Mouse (Mus musculus) naive thymus-derived CD4-positive, alpha-beta T cell, adult 5 months (primary cell): ENCODE data around the gene Wfdc3. TPM values are rescaled to one million over a fixed set of nuclear protein-coding genes. Genes with fewer than 3 reads are reported as not detected.

Source experiments
- polyA plus RNA-seq: library from polyadenylated mRNA; unstranded; fragments of 100-300 nt; shearing (Covaris generic); gene quantifications from one replicate; pipeline ENCODE4 v1.2.1, GENCODE M21; 2017

The Wfdc3 gene
- not detected for polyA plus RNA-seq

DNA sequence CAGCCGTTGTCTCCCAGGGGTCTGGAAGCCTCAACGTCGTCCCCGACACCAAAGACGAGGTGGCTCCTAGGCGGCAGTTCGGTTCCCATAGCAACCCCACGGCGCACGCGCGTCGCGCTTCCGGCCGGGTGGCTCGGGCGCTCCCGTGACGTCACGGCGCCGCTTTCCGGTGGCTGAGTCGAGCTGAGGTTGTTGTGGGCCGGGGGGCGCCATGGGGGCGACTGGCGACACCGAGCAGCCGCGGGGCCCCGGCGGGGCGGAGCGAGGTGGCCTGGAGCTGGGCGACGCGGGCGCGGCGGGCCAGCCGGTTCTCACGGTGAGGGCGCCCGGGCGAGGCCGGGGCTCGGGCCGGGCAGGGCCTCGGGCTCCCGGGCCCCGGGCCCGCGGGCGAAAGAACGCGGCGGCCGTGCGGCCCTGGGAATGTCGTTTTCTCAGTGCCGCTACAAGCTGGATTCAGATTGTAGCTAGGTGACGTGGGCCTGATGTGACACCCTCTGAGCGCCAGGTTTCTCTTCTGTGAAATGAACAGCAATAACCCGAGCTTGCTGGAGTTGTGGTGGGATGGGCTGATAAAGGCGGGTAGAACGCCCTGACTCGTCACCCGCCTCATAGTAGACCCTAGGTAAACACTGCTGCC, at the start of gene Wfdc3, which contains the start of gene Dnttip1:
Wfdc3 (minus strand) TSS at position 89 of the 637 bp plus-strand sequence.
Dnttip1 (plus strand) TSS at position 141 of the 637 bp plus-strand sequence.

DNA sequence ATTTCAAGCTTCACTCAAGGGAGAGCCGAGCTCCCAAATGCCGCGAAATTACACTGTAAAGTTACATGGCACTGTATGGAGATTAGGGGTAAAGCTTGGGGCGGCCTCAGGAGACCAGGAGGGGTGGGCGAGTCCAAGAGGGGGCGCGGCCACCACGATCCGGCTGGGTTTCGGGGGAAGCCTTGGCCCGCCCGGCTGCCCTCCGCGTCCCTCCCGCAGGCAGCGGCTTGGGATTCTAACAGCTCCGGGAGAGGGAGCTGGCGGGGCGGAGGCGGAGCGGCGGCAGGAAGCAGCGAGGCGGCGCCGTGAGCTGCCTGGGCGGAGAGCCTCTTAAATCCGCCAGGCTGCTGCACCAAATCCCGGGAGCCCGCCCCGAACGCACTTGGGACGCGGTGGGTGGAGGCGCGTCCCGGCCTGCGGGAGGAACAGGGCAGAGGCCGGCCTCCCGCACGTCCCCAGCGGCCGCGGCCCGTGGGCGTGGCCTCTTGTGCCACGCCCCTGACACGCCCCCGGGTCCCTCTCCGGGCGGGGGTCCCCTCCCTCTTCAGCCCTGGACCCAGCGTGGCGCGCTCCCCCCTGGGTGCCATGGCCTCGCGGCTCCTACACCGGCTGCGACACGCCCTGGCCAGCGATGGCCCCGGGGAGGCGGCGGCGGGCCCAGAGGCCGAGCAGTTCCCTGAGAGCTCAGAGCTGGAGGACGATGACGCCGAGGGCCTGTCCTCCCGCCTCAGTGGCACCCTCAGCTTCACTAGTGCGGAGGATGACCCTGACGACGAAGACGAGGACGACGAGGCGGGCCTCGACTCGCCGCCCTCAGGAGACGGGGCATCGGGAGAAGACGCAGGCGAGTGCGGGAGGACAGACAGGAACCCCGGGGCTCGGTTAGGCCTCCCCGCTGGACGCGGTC, 40.0 kb upstream of the Wfdc3 start, which contains the start of gene Snx21:
Snx21 (plus strand) TSS at position 343 of the 907 bp plus-strand sequence.

DNA sequence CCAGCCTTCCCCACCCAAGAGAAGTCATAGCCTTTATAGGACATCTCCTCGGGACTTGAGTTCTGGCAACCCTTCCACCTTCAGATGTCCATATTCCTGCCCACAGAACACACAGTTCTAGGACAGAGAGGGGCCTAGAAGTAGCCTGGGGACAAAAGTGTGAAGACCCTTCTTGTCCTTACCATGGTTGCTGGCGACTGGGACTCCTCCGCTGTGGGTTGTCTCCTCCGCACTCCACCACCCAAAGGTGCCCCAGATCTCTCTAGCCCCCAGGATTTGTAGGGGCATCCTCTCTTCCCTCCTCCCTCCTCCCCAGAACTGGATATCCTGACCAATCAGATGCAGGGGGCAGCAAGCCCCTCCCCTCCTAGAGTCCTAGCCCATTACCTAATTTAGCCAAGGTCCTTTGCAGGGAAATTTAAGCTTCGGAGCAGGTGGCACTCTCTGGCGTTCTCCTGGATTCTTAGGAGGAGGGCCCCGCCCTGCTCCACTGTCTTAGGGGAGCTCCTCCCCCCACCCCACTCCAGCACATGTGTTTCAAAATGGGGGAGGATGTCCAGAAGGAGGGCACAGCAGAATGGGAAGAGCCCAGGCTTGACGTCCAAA, 33.9 kb upstream of the Wfdc3 start, which contains the start of gene Tnnc2:
Tnnc2 (minus strand) TSS at position 487 of the 606 bp plus-strand sequence.

DNA sequence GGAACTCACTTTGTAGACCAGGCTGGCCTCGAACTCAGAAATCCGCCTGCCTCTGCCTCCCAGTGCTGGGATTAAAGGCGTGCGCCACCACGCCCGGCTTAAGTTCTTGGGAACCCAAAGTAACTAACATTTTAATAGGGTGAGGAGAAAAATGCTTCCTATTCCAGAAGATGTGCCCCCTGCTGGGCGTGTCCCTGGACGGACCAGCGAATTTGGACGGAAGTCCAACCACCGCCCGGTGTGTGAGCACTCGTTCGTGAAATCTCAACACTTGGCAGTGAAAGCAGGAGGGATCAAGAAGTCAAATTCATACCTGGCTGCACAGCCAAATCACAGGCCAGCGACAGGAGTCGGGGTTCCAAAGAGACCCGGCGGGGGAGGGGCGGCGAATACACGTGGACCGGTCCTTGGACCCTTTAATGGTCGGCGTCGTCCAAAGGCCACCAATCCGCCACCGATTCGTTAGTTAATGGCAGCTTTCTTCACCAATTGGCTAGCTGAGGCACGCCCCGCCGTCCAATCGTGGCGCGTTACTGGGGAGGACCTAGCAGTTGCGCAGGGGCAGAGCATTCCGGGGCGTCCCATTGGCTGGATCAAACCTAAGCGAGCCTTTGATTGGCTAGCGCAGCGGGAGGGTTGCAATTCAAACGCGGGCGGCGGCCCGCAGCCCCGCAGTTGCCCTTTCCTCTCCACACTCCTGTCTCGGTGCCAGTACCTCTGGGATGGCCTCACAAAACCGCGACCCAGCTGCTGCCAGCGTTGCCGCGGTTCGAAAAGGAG, 23.7 kb upstream of the Wfdc3 start, which contains the start of gene Ube2c:
Ube2c (plus strand) TSS at position 641 of the 780 bp plus-strand sequence.

DNA sequence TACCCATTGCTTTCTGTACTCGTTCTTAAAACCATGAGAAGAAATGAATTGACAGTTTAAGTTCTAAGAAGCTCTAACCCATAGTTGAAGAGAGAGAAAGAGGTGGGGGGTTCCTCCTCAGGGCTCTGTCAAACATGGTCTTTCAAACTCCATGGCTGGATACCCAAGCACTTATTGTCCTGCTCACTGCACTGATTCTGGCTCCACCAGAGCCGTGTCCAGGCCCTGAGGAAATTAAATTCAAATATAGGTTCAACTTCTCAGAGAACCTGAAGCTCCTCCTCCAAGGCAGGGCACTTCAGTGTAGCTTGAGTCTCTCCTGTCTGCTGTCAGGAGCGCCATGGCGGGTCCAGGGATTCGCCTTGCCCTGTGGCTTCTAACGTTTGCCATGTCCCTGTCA, 30.7 kb downstream of the Wfdc3 start, which contains the start of gene Spint5:
Spint5 (plus strand) TSS at position 301 of the 400 bp plus-strand sequence.

DNA sequence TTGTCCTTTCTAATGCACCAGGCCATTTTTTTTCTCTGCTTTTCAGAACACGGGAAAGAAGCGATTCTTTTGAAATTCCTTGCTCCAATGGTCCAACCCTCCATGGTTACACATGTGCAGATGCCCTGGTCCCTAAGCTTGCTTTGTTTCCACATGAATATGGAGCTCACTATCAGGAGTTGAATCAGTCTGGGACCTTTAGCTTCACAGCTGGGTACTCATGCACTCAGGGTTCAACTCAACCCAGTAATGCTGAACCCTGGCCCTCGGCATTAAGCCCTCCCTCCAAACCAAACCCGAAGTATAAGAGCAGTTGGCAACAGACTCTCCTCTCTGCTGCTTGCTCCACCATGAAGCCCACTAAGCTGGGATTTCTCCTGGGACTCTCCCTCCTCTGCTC, 47.5 kb downstream of the Wfdc3 start, which contains the start of gene Spint4:
Spint4 (plus strand) TSS at position 301 of the 400 bp plus-strand sequence.

DNA sequence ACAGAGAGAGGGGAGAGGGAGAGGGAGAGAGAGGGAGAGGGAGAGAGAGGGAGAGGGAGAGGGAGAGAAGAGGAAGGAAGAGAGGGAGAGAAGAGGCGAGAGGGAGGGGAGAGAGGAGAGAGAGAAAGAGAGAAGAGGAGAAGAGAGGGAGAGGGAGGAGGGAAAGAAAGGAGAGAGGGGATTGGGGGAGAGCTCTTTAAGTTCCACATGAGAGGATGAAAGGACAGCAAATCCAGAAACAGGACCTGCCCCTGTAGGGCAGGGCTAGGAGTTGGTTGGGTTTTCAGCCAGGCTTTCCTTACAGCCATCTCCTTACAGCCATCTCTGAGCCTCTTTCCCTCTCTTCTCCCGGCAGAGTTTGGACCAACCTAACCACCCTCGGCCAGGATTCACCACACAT, 60.9 kb downstream of the Wfdc3 start, which contains the start of gene Wfdc13:
Wfdc13 (plus strand) TSS at position 301 of the 400 bp plus-strand sequence.

Other genes starting within 250 kb of the Wfdc3 start
- 16.2 TPM for gene Pigt, start 248.4 kb downstream of the Wfdc3 start, polyA plus RNA-seq
- gene Wfdc2, start 183.5 kb downstream of the Wfdc3 start, polyA plus RNA-seq = not detected
- gene Spint3, start 172.5 kb downstream of the Wfdc3 start, polyA plus RNA-seq = not detected
- gene Wfdc6a, start 160.5 kb downstream of the Wfdc3 start, polyA plus RNA-seq = not detected
- not detected for gene Eppin, start 152.3 kb downstream of the Wfdc3 start, polyA plus RNA-seq
- not detected for gene Wfdc6b, start 132.4 kb downstream of the Wfdc3 start, polyA plus RNA-seq
- not detected for gene Wfdc8, start 132.3 kb downstream of the Wfdc3 start, polyA plus RNA-seq
- not detected for gene Wfdc16, start 107.1 kb downstream of the Wfdc3 start, polyA plus RNA-seq
- gene Wfdc10, start 89.9 kb downstream of the Wfdc3 start, polyA plus RNA-seq = not detected
- gene Wfdc9, start 89.3 kb downstream of the Wfdc3 start, polyA plus RNA-seq = not detected
- not detected for gene Wfdc11, start 71.8 kb downstream of the Wfdc3 start, polyA plus RNA-seq
- gene Wfdc13, start 60.8 kb downstream of the Wfdc3 start, polyA plus RNA-seq = not detected
- gene Spint4, start 47.4 kb downstream of the Wfdc3 start, polyA plus RNA-seq = not detected
- gene Spint5, start 30.6 kb downstream of the Wfdc3 start, polyA plus RNA-seq = not detected
- gene Dnttip1, start 52 bp upstream of the Wfdc3 start, polyA plus RNA-seq = 68.5 TPM
- 0.45 TPM for gene Ube2c, start 24.0 kb upstream of the Wfdc3 start, polyA plus RNA-seq
- gene Tnnc2, start 34.0 kb upstream of the Wfdc3 start, polyA plus RNA-seq = not detected
- gene Snx21, start 39.9 kb upstream of the Wfdc3 start, polyA plus RNA-seq = 5.0 TPM
- 24.1 TPM for gene Acot8, start 59.0 kb upstream of the Wfdc3 start, polyA plus RNA-seq
- gene Zswim3, start 59.2 kb upstream of the Wfdc3 start, polyA plus RNA-seq = 2.2 TPM
- gene Zswim1, start 76.8 kb upstream of the Wfdc3 start, polyA plus RNA-seq = 21.6 TPM
- gene Spata25, start 82.6 kb upstream of the Wfdc3 start, polyA plus RNA-seq = not detected
- gene Ctsa, start 86.9 kb upstream of the Wfdc3 start, polyA plus RNA-seq = 109 TPM
- gene Neurl2, start 87.5 kb upstream of the Wfdc3 start, polyA plus RNA-seq = 1.9 TPM
- 0.31 TPM for gene Pltp, start 111.8 kb upstream of the Wfdc3 start, polyA plus RNA-seq
- 160 TPM for gene Pcif1, start 133.4 kb upstream of the Wfdc3 start, polyA plus RNA-seq
- gene Zfp335, start 165.8 kb upstream of the Wfdc3 start, polyA plus RNA-seq = 48.9 TPM
- gene Mmp9, start 194.8 kb upstream of the Wfdc3 start, polyA plus RNA-seq = not detected
- gene Slc12a5, start 214.9 kb upstream of the Wfdc3 start, polyA plus RNA-seq = not detected